Mouse (Mus musculus): ENCODE results near the gene Lonp2.

Lonp2 gene

GRCm38 (mm10) chr8:86623911-86624731 lies at the start of gene Lonp2:
Gene Lonp2, plus strand, starts transcription at chr8:86624043.
- peak; percentile 96 to 97 for DNase-seq (ENCODE audit: low spot score in 2 of 2)

- DNase-seq (ENCODE audit: low spot score in 2 of 2), result no peak
Measured at GRCm38 (mm10) chr8:86577547-86577946, 46.3 kb upstream of the Lonp2 start.

GRCm38 (mm10) chr8:86578076-86578475 lies 45.8 kb upstream of the Lonp2 start:
- DNase-seq (ENCODE audit: low spot score in 2 of 2), result peak; percentile 59 to 76

GRCm38 (mm10) chr8:86578693-86579092 lies 45.1 kb upstream of the Lonp2 start:
- DNase-seq (ENCODE audit: low spot score in 2 of 2), result no peak

GRCm38 (mm10) chr8:86580458-86580857 lies 43.4 kb upstream of the Lonp2 start, which contains the start of gene Abcc12:
Gene Abcc12, minus strand, starts transcription at chr8:86580686.
- no peak for DNase-seq (ENCODE audit: low spot score in 2 of 2)

GRCm38 (mm10) chr8:86581921-86582331 lies 41.9 kb upstream of the Lonp2 start:
- DNase-seq (ENCODE audit: low spot score in 2 of 2), result no peak

GRCm38 (mm10) chr8:86585118-86585517 lies 38.7 kb upstream of the Lonp2 start:
- DNase-seq (ENCODE audit: low spot score in 2 of 2), result peak; percentile 62 to 83

GRCm38 (mm10) chr8:86585532-86585931 lies 38.3 kb upstream of the Lonp2 start:
- DNase-seq (ENCODE audit: low spot score in 2 of 2), result peak; percentile 48 to 74

- DNase-seq (ENCODE audit: low spot score in 2 of 2), result no peak
Measured at GRCm38 (mm10) chr8:86586058-86586457, 37.8 kb upstream of the Lonp2 start.

- DNase-seq (ENCODE audit: low spot score in 2 of 2), result no peak
Measured at GRCm38 (mm10) chr8:86586642-86587041, 37.2 kb upstream of the Lonp2 start.

GRCm38 (mm10) chr8:86588338-86588737 lies 35.5 kb upstream of the Lonp2 start:
- no peak for DNase-seq (ENCODE audit: low spot score in 2 of 2)

GRCm38 (mm10) chr8:86593099-86593498 lies 30.7 kb upstream of the Lonp2 start:
- no peak for DNase-seq (ENCODE audit: low spot score in 2 of 2)

- DNase-seq (ENCODE audit: low spot score in 2 of 2), result no peak
Measured at GRCm38 (mm10) chr8:86594159-86594796, 29.6 kb upstream of the Lonp2 start.

- DNase-seq (ENCODE audit: low spot score in 2 of 2), result no peak
Measured at GRCm38 (mm10) chr8:86595671-86596070, 28.2 kb upstream of the Lonp2 start.

- no peak for DNase-seq (ENCODE audit: low spot score in 2 of 2)
Measured at GRCm38 (mm10) chr8:86597681-86598080, 26.2 kb upstream of the Lonp2 start.

- DNase-seq (ENCODE audit: low spot score in 2 of 2), result no peak
Measured at GRCm38 (mm10) chr8:86599299-86599698, 24.5 kb upstream of the Lonp2 start.

- DNase-seq (ENCODE audit: low spot score in 2 of 2), result no peak
Measured at GRCm38 (mm10) chr8:86600311-86600710, 23.5 kb upstream of the Lonp2 start.

- DNase-seq (ENCODE audit: low spot score in 2 of 2), result no peak
Measured at GRCm38 (mm10) chr8:86603174-86603573, 20.7 kb upstream of the Lonp2 start.

- no peak for DNase-seq (ENCODE audit: low spot score in 2 of 2)
Measured at GRCm38 (mm10) chr8:86604676-86605075, 19.2 kb upstream of the Lonp2 start.

- DNase-seq (ENCODE audit: low spot score in 2 of 2), result no peak
Measured at GRCm38 (mm10) chr8:86613798-86614197, 10.0 kb upstream of the Lonp2 start.

GRCm38 (mm10) chr8:86615095-86615769 lies 8.6 kb upstream of the Lonp2 start:
- DNase-seq (ENCODE audit: low spot score in 2 of 2), result no peak

- DNase-seq (ENCODE audit: low spot score in 2 of 2), result no peak
Measured at GRCm38 (mm10) chr8:86617759-86618387, 6.0 kb upstream of the Lonp2 start.
